Mouse (Mus musculus) brain, adult 10 weeks (tissue): ENCODE results near the gene Efcab1. TPM values are rescaled to one million over a fixed set of nuclear protein-coding genes. Genes with fewer than 3 reads are reported as not detected.

Experiments used
- polyA plus RNA-seq: library from polyadenylated mRNA; stranded (reverse); fragments of 350-450 nt; fragmentation: Illumina TruSeq; extraction: RNeasy Lipid Tissue Mini Kit (QIAGEN cat#74804); gene quantifications from one replicate; pipeline ENCODE4 v1.2.3, GENCODE M21; 2015; ENCODE audit warnings: low read depth, low replicate concordance

The Efcab1 gene
- polyA plus RNA-seq: 11.1 TPM

DNA sequence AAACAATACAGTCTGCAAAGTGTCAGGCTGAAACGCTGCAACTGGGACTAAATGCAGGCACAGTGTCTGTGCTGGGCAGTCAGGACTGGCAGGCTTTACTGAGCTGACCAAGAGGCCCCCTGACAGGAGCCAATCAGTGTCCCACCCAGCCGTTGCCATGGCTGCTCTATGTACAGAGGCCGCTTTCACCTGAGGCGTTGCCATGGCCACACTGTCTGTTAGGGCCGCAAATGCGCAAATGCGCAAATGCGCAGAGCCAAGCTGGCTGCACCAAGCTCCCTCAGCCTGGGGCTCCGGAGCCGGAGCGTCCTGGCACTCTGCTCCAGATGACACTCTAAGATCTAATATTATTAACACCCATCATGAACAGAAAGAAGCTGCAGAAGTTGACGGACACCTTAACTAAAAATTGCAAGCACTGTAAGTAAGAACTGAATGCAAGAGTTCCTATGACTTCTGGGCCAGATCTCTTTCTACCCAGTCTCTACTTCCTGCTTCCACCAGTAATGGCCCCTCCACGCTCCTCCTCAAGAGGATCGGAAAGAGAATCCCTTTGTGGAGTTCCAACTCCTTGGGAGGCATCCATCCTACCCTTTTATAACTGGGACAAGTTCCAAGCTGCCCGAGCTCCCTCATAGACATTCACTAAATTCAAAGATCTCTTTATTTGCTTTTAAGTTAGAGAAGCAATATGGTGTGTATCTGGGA lies at the start of gene Efcab1:
Efcab1 (plus strand) TSS at position 214 of the 708 bp plus-strand sequence.

